Mouse (Mus musculus) heart, postnatal 0 days (tissue): ENCODE results near the gene Cald1.

Source experiments
- CTCF ChIP-seq: IDR thresholded peaks from 2 replicates; pipeline ENCODE4 v1.5.1; 2016; ENCODE audit warnings: antibody characterized with exemption, control low read depth, low read depth
- EP300 ChIP-seq: IDR thresholded peaks from 2 replicates; pipeline ENCODE4 v1.6.1; 2016; ENCODE audit warnings: antibody characterized with exemption, low read depth

GRCm38 (mm10) chr6:34641081-34641480, 42.8 kb downstream of the Cald1 start:
- TF ChIP-seq CTCF (no peak), EP300 (no peak)
